Mouse (Mus musculus): ENCODE results near the gene Ubald2. TPM values are rescaled to one million over a fixed set of nuclear protein-coding genes. Genes with fewer than 3 reads are reported as not detected.
"Not testable (repeated sequence)": the region's sequence is repeated elsewhere in the genome, so short reads cannot be mapped to it uniquely, and the experiment has no call there.

Gene Ubald2
- polyA plus RNA-seq, 1 experiment from 2014 or later: 59.6 TPM

GRCm38 (mm10) chr11:116418194-116418840 is 15.6 kb upstream of the Ubald2 start:
- 21% methylated on average over 2 of the region's 2 CpGs for WGBS
- no peak for ATAC-seq (ENCODE audit: low FRiP score)
- Histone ChIP-seq H3K9ac (no peak overlapping the region), H3K27ac (0 out of 2 replicates have a peak overlapping the region, but pooled peaks have one; percentile 42), H3K4me2 (no peak overlapping the region), H3K4me1 (peaks cover 12% of the 10 kb centered on the region), H3K9me3 (no peaks in the 10 kb centered on the region), H3K36me3 (replicated peaks) (no peaks in the 10 kb centered on the region), H3K4me3 (replicated peaks) (no peak overlapping the region), H3K27me3 (peaks cover 17% of the 10 kb centered on the region)

- Histone ChIP-seq H3K9me3 (no peaks in the 10 kb centered on the region), H3K4me1 (peaks cover 8% of the 10 kb centered on the region; the same call in 1 of the 2 replicates), H3K27me3 (peaks cover 14% of the 10 kb centered on the region), H3K4me3 (replicated peaks) (no peak overlapping the region), H3K9ac (no peak overlapping the region), H3K4me2 (no peak overlapping the region), H3K27ac (0 out of 2 replicates have a peak overlapping the region, but pooled peaks have one; percentile 42), H3K36me3 (replicated peaks) (no peaks in the 10 kb centered on the region)
- WGBS: 87% methylated on average over 6 of the region's 6 CpGs
- ATAC-seq (ENCODE audit: low FRiP score): no peak
Measured at GRCm38 (mm10) chr11:116418841-116419462, 14.9 kb upstream of the Ubald2 start.

GRCm38 (mm10) chr11:116421102-116421501 is 12.8 kb upstream of the Ubald2 start:
- no peak for ATAC-seq (ENCODE audit: low FRiP score)
- Histone ChIP-seq H3K27me3 (peaks cover 4% of the 10 kb centered on the region; the same call in 1 of the 2 replicates), H3K36me3 (replicated peaks) (no peaks in the 10 kb centered on the region), H3K9me3 (no peaks in the 10 kb centered on the region), H3K9ac (no peak overlapping the region), H3K27ac (no peak overlapping the region), H3K4me3 (replicated peaks) (no peak overlapping the region), H3K4me2 (no peak overlapping the region), H3K4me1 (peaks cover 8% of the 10 kb centered on the region; the same call in 1 of the 2 replicates)
- WGBS: 81% methylated on average over 6 of the region's 6 CpGs

- Histone ChIP-seq H3K4me1 (peaks cover 8% of the 10 kb centered on the region; the same call in 1 of the 2 replicates), H3K9me3 (no peaks in the 10 kb centered on the region), H3K4me3 (replicated peaks) (no peak overlapping the region), H3K9ac (no peak overlapping the region), H3K36me3 (replicated peaks) (no peaks in the 10 kb centered on the region), H3K27ac (no peak overlapping the region), H3K27me3 (peaks cover 4% of the 10 kb centered on the region; the same call in 1 of the 2 replicates), H3K4me2 (no peak overlapping the region)
- 67% methylated on average over 2 of the region's 2 CpGs for WGBS
- no peak for ATAC-seq (ENCODE audit: low FRiP score)
Measured at GRCm38 (mm10) chr11:116422562-116422961, 11.3 kb upstream of the Ubald2 start.

- Histone ChIP-seq H3K9me3 (no peaks in the 10 kb centered on the region), H3K36me3 (replicated peaks) (no peaks in the 10 kb centered on the region), H3K4me3 (replicated peaks) (no peak overlapping the region), H3K4me2 (no peak overlapping the region), H3K4me1 (peaks cover 7% of the 10 kb centered on the region; the same call in 1 of the 2 replicates), H3K9ac (no peak overlapping the region), H3K27ac (no peak overlapping the region), H3K27me3 (peaks cover 1% of the 10 kb centered on the region; the same call in 1 of the 2 replicates)
- 86% methylated on average over 6 of the region's 6 CpGs for WGBS
- ATAC-seq (ENCODE audit: low FRiP score): no peak
Measured at GRCm38 (mm10) chr11:116423214-116423613, 10.7 kb upstream of the Ubald2 start.

GRCm38 (mm10) chr11:116423782-116424620 is 9.9 kb upstream of the Ubald2 start:
- WGBS: 84% methylated on average over 10 of the region's 10 CpGs
- Histone ChIP-seq H3K9me3 (no peaks in the 10 kb centered on the region), H3K4me3 (replicated peaks) (no peak overlapping the region), H3K4me2 (no peak overlapping the region), H3K27ac (no peak overlapping the region), H3K27me3 (no peaks in the 10 kb centered on the region), H3K36me3 (replicated peaks) (no peaks in the 10 kb centered on the region), H3K4me1 (no peaks in the 10 kb centered on the region), H3K9ac (no peak overlapping the region)
- ATAC-seq (ENCODE audit: low FRiP score): no peak

- H3K27me3 ChIP-seq: no peaks in the 10 kb centered on the region
- 57% methylated on average over 8 of the region's 8 CpGs for WGBS
- H3K4me1 ChIP-seq: no peaks in the 10 kb centered on the region; the same call in 1 of the 2 replicates
- no peak for ATAC-seq (ENCODE audit: low FRiP score)
- H3K36me3 ChIP-seq (replicated peaks): no peaks in the 10 kb centered on the region
- no peak overlapping the region for H3K27ac ChIP-seq
- H3K9ac ChIP-seq: no peak overlapping the region
- H3K4me3 ChIP-seq (replicated peaks): no peak overlapping the region
- H3K9me3 ChIP-seq: no peaks in the 10 kb centered on the region
- H3K4me2 ChIP-seq: no peak overlapping the region
Measured at GRCm38 (mm10) chr11:116424621-116425407, 9.1 kb upstream of the Ubald2 start.

GRCm38 (mm10) chr11:116426328-116426727 is 7.6 kb upstream of the Ubald2 start:
- 92% methylated on average over 11 of the region's 11 CpGs for WGBS
- H3K27ac ChIP-seq; ATAC-seq (ENCODE audit: low FRiP score); H3K36me3 ChIP-seq (replicated peaks); H3K27me3 ChIP-seq; H3K4me1 ChIP-seq; H3K9me3 ChIP-seq; H3K4me2 ChIP-seq; H3K4me3 ChIP-seq (replicated peaks); H3K9ac ChIP-seq: not testable (repeated sequence)

GRCm38 (mm10) chr11:116426852-116427575 is 6.9 kb upstream of the Ubald2 start:
- H3K9me3 ChIP-seq: no peaks in the 10 kb centered on the region
- no peaks in the 10 kb centered on the region for H3K36me3 ChIP-seq (replicated peaks)
- no peak overlapping the region for H3K4me2 ChIP-seq
- no peak overlapping the region for H3K27ac ChIP-seq
- whole genome bisulfite sequencing: 69% methylated on average over 6 of the region's 6 CpGs
- H3K9ac ChIP-seq: no peak overlapping the region
- ATAC-seq (ENCODE audit: low FRiP score): no peak
- H3K27me3 ChIP-seq: peaks cover 13% of the 10 kb centered on the region; the same call in 1 of the 2 replicates
- H3K4me3 ChIP-seq (replicated peaks): no peak overlapping the region
- H3K4me1 ChIP-seq: peaks cover 10% of the 10 kb centered on the region

- Histone ChIP-seq H3K36me3 (replicated peaks) (no peaks in the 10 kb centered on the region), H3K4me1 (peaks cover 10% of the 10 kb centered on the region), H3K27ac (no peak overlapping the region), H3K9me3 (no peaks in the 10 kb centered on the region), H3K9ac (no peak overlapping the region), H3K4me2 (no peak overlapping the region), H3K27me3 (peaks cover 13% of the 10 kb centered on the region; the same call in 1 of the 2 replicates), H3K4me3 (replicated peaks) (no peak overlapping the region)
- ATAC-seq (ENCODE audit: low FRiP score): no peak
- WGBS: 61% methylated on average over 13 of the region's 13 CpGs
Measured at GRCm38 (mm10) chr11:116428872-116429859, 4.7 kb upstream of the Ubald2 start.

Measured in forebrain, embryonic 12.5 days (tissue).